20 mouse cellular contexts compared by ENCODE assay signal in the genomic region with DNA sequence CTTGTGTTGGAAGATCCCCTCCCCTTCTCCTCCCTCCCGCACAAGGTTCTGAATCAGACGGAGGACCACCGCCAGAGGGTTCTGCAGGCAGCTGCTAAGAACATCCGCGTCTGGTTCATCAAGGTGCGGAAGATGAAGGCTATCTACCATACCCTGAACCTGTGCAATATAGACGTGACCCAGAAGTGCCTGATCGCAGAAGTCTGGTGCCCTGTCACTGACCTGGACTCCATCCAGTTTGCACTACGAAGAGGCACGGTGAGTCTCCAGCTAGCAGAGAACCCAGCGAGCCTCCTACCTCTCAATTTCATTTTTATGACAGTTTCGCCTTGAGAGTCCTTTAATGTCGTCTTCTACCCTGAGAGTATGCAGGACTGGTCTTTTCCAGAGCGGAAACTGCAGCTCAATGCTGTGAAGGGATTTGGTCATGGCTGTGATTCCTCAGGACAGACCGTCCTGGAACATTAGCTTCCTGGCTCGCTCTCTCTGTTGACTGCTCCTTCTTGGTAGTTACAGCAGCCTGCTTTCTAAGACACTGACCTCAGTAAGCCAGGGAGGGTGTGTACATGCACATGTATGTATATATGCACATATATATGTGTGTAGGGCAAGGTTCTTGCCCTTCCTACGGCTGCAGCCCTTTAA. TPM values are rescaled to one million over a fixed set of nuclear protein-coding genes. Genes with fewer than 3 reads are reported as not detected.
"Had no signal": no experiment of that assay in that cellular context is flagged by ENCODE, and none has a peak within 500 bp of the region (broad histone marks: within the 10 kb centered on the region; RNA-seq: fewer than 3 reads in every experiment).

No protein-coding gene starts in this region.

- H3K27ac ChIP-seq: limb, embryonic 10.5 days; limb, embryonic 13.5 days; liver, embryonic 12.5 days; liver, embryonic 15.5 days; lung, embryonic 15.5 days had no signal

- H3K4me1 ChIP-seq: limb, embryonic 10.5 days; liver, embryonic 12.5 days; liver, embryonic 15.5 days; lung, embryonic 15.5 days had no signal

- H3K9me3 ChIP-seq: limb, embryonic 10.5 days; limb, embryonic 13.5 days; liver, embryonic 12.5 days; liver, embryonic 15.5 days; lung, embryonic 15.5 days had no signal

- H3K9ac ChIP-seq: limb, embryonic 13.5 days; liver, embryonic 12.5 days; liver, embryonic 15.5 days; lung, embryonic 15.5 days had no signal

- H3K4me2 ChIP-seq: limb, embryonic 13.5 days; liver, embryonic 12.5 days; liver, embryonic 15.5 days; lung, embryonic 15.5 days; midbrain, embryonic 11.5 days had no signal

- DNase-seq: kidney, adult 18-20 months; kidney, adult 9 months; kidney, postnatal 14 days; kidney, postnatal 4 days; layer of hippocampus, postnatal 36 days; liver; lung, postnatal 14 days; lung, postnatal 4 days; midbrain, embryonic 14.5 days; thymus, adult 18-20 months; thymus, postnatal 36 days had no signal

- ATAC-seq: liver, embryonic 12.5 days had no signal

- H3K27me3 ChIP-seq: limb, embryonic 13.5 days; liver, embryonic 12.5 days; liver, embryonic 15.5 days; lung, embryonic 15.5 days had no signal

- H3K4me3 ChIP-seq: limb, embryonic 10.5 days; limb, embryonic 13.5 days; liver, embryonic 12.5 days; liver, embryonic 15.5 days; lung, embryonic 15.5 days had no signal

RNA-seq across cellular contexts. Expression of gene Hsd17b1, which starts 44.2 kb away (rescaled TPM):
- total RNA-seq: megakaryocyte-erythroid progenitor cell, adult 5-6 weeks had no signal
- polyA plus RNA-seq: limb, embryonic 10.5 days; midbrain, postnatal 0 days; neural tube, embryonic 11.5 days had no signal
